Mouse (Mus musculus) embryo, embryonic 10 days (tissue): ENCODE data around the gene Ubr3.
"Not testable (repeated sequence)": the region's sequence is repeated elsewhere in the genome, so short reads cannot be mapped to it uniquely, and the experiment has no call there.

ENCODE experiments used
- DNase-seq: peaks from one replicate; pipeline ENCODE4 v3.0.0-alpha.2; 2015; ENCODE audit warnings: low spot score

Ubr3 gene

DNA sequence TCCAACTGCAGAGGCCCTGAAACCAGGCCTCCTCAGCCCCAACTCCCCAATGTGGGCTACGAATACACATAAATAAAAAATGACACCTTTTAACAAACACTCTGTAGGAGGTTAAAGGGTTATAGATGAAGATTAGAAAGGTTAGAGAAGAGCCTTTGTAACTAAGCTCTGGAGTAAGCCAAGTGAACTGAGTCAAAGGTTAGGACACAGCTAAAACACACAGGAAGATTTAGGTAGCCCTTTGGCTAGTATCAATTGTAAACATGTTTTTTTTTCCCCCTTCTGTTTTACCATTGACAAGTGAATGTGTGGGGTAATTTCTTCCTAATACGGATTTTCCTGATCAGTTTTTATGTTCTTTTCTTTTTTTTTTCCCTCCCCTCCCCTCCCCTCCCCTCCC lies 15.8 kb downstream of the Ubr3 start:
- no peak for DNase-seq

DNA sequence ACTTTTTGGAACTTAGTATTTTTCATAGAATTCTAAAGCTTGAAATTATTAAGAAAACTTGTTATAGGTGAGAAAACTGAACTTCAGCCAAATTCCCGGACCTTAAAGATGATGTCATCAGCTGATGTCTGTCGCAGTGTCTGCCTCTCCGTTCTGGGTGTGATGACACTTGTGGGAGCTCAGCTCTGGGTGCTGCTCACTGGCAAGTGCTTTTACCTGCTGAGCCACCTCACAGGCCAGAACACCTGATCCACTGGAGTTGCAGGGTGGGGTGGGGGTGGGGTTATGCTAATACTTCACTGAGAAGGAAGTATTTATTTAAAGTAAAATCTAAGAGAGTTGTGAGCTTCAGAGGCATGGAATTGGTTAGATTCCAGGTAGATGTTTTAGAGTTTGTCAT lies 20.3 kb downstream of the Ubr3 start:
- DNase-seq: no peak

DNA sequence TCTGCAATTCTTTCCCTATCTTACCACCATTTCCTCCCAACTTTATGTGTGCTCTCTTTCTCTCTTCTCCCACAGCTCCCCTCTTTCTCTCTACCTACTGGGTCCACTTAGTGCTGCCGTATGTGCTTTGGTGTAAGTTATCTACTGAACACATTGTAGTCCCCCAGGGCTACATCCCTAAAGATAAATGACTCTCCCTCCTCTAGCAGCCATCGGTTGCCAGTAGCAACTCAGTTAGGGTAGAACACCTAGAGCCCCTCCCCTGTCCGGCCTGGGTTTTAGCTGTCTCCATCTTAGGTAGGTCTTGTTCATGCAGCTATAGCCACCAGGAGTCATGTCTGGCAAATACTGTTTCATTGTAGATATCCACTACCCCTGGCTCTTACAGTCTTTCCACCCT lies 27.9 kb downstream of the Ubr3 start:
- DNase-seq: no peak

DNA sequence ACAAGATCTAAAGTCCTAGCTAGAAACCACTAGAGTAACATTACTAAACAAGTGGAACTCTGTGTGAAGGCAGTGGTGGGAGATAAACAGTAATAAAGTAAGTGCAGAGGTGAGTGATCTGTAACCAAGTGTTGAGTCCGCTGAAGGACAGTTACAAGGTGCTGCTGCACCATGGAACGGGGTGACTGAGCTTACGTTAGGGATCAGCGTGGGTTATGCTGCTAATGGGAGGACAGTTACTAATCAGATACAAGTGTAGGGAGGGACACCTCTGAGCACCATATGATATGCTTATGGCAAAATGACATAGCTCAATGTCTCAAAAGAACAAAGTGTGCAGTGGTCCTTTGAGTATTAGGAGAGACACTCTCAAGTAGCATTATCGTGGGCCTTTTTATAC lies 39.3 kb downstream of the Ubr3 start:
- DNase-seq: no peak

DNA sequence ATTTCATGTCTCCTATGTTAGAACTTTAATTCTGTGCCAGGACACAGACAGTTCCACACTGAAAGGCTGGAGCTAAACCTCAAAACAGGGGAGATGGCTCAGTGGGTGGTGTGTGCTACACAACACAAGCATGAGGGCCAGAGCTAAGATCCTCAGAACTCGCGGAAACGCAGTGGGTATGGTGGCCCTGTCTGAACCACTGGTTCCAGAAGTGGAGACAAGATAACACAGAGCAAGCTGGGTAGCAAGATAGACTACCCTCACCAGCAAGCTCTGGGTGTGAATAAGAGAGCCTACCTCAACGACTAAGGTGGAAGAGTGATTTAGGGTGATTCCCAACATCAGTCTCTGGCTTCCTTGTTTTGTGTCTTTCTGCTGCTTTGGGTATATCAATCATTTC lies 42.2 kb downstream of the Ubr3 start:
- DNase-seq: no peak

DNA sequence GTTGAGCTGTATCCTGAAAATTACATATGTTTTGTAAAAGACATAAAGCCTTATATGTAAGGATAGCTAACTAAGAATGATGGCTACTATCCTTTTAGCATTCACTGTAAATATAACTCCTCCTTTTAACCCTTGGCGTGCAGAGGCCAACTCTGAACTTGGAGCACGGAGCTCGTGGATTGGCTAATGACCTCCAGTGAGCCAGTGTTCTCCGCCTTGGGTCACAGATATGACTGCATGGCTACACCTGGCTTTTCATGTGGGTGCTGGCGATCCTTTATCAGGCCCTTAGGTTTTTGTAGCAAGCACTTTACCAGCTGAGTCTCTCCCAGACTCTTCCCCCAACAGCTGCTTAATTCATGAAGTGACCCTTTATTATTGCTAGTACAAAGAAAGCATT lies 42.6 kb downstream of the Ubr3 start:
- DNase-seq: no peak

DNA sequence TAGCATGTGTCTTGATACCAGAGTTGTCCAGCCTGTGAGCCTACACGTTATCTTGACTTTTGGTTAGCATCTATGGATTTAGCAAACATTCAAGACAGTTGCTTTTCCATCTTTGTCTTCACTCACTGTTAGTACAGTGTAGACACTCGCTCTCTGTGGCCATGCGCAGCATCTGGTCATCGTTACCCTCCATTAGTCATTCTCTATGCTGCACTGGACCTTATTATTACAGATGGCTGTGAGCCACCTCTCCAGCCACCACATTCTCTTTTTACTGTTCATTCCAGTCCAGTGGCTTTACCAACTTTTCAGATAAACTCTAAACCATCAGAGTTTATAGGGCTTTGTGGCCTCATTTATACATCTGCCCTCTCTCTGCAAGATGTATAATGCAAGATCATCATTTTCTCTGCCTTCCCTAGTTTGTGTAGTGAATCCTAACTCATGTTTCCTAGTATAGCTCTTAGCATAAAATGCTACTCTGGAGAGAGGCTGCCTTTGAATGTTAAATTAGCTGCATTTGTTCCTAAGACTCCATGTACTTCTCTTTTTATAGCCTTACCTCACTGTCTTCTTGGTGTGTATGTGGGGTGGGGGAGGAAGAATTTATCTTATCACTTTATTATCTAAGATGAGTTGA lies 44.5 kb downstream of the Ubr3 start:
- peak; percentile 53 for DNase-seq

DNA sequence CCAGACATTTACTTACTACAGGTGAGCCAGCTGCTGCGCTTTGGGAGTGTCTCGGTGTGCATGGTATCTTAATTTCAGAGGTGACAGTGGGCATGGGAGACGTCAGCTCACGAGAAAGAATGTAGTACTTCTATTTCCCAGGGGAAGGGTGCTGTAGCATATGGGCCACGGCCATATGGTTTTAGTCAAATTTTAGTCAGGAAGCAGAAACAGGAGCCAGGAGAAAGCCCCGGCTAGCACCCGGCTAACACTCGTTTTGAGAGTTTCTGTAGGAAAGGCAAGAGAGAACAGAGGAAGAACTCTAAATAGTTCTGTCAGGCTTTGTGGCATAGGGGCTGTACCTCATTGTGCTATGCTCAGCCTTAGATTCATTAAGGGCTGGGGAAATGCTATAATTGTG lies 55.8 kb downstream of the Ubr3 start:
- DNase-seq: no peak

DNA sequence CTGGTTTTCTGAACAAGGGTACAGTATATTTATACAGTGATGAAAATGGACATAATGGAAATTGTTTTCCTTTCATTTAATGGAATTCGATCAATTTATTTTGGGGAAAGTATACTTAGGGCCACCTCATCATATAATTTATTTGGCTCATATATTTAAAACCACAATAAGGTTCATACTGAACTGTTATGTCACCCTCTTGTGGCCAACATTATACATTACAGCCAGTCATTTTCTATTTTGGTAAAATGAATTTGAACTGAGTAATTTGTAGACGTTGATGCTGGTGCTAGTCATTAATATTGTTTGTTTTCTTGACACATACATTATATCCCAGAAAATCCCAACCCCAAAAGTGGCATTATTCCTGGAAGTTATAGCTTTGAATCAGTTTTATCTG lies 58.6 kb downstream of the Ubr3 start:
- peak; percentile 14 for DNase-seq

DNA sequence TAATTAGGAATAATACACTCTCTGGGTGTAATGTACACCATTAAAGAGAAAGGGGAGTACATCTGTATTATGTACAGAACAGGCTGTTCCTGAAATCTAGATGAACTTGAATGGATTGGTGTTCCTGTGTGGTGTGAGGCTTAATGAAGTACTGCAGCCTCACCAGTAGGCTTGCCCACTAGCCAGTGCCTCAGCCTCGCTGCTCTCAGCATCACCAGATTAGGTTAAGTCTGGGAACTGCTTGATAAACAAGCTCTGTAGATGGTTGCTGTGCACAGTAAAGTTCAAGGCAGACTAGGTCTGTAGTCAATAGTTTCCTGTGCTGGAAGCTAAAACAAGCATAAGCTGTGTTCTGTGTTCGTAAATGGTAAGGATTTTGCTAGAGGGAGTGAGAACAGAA lies 60.6 kb downstream of the Ubr3 start:
- DNase-seq: no peak

DNA sequence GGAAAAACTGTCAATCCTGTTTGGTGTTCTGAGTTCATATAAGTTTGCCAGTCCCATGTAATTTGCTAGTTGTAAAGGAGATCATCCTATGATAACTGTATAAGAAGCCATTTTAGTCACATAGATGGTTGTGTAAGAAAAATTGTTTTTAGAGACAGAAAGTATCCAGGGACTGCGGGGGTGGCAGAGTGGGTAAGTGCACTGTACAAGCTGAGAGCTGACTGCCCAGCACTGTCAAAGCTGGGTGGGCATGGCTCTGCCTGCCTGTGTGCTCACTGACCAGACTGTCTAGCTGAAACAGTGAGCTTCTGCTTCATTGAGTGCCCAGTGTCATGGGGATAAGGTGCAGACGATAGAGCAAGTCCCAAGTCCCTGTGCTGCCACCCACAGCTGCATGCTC lies 77.8 kb downstream of the Ubr3 start:
- no peak for DNase-seq

DNA sequence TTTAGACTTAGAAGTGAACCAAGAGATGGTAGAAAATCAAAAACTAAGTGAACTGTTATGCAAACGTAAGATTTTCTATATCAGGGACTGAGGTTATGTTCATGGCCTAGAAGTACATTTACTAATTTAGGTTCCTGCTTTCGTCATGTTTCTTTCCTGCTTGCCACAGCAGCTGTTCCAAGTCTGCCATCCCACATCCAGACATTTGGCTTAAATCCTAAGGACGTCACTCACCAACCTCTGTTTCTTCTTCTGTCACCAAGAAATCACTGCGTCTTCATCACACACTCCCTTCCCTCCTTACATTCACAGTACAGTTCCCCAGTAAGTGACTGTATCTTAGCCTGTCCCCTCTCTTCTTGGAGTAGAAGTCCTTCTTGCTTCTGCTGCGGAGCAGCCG lies 92.2 kb downstream of the Ubr3 start:
- no peak for DNase-seq

DNA sequence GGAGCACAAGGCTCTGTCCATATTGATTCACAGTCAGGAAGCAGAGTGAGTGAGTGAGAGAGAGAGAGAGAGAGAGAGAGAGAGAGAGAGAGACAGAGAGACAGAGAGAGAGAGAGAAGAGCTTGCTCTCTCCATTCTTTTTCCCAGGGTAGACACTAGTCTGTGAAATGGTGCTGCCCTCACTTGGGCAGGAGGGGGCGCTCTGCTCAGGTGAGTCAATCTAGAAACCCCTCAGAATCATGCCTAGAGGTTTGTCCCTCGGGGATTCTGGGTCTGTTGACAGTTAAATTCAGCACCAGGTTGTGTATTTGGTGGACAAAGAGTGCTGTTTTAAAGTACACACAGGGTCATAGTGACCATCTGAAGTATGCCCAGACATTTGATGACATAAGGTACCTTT lies 93.6 kb downstream of the Ubr3 start:
- DNase-seq: no peak

DNA sequence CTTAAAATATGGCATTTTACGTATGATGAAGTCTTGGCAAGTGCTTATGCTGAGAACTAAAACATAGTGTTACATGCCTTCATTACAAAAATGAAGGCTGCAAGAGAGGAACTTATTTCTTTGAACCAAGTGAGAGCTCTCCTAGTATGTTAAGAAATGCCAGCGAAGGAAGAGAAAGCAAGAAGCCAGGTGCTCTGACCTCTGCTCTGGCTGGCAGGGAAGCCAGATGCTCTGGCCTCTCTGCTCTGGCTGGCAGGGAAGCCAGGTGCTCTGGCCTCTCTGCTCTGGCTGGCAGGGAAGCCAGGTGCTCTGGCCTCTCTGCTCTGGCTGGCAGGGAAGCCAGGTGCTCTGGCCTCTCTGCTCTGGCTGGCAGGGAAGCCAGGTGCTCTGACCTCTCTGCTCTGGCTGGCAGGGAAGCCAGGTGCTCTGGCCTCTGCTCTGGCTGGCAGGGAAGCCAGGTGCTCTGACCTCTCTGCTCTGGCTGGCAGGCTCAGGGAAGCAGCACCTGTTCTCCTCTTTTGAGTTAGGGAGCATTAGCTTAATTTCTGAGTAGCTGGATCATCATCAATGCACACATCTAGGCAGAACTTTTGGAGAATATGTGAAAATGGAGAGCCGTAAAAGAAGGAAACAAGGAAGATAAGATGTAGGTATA lies 97.2 kb downstream of the Ubr3 start:
- not testable (repeated sequence) for DNase-seq

DNA sequence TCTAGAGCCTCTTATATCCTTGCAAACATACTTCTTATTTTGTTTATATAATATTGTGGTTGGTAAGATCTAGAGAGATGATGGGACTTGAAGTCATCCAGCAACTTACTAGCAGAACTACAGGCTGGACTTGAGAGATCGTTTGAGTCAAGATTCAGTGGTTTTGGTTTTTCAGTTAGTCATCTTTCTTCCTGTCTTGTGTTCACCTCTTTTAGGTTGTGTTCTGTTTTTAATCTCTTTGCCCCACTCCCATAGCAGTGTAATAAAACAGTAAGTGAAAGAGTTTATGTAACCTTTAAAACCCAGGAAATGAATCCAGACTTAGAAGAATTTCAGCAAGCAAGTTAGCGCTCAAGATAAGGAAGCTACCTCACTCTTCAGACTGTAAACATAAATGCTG lies 97.7 kb downstream of the Ubr3 start:
- DNase-seq: no peak

DNA sequence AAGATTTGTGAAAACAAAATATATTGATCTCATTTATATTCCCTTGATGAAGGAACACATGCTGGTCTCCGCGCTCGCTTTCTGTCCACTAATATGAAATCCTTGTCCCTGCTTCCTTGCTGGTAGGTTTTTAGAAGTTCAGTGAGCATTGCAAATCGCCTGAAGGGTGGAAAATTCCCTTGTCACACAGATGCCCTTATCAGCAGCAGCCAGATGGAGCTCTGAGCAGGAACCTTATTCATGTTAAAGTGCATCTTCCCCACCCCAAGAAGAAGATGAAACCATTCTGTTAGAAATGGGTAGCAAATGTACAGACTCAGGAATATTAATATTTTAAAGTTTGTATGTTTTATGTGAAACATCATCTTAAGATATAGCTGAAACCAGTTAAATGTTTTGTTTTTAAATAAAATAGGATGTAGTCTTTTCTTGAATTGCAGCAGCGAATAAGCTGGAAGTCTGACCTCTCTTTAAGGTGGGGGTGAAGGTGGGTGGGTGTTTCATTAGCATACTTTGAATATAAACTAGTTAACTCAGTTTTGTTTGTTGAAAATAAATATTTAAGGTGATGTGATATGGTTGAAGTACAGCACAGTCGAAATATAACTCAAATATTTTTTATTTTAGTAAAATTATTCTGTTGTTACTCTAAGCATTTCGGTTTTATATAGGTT lies 102.2 kb downstream of the Ubr3 start:
- DNase-seq: peak; percentile 17

DNA sequence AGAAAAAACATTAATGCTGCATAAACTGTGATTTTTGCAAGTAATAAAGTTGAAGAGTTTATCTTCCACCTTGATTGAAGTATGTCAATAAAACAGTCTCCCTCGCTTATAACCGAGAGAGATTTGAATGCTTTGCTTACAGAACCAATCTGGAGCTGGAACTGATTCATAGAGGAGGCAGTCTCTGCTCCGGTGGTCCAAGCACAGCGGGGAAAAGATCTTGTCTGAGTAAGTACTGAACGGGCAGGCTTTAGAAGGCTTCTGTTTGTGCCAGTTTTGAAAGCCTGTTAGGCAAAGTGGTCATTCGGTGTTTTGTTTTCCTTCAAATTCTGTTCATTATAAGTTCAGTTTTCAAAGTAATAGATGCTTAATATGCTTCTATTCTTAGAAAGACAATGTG lies 103.3 kb downstream of the Ubr3 start:
- no peak for DNase-seq

DNA sequence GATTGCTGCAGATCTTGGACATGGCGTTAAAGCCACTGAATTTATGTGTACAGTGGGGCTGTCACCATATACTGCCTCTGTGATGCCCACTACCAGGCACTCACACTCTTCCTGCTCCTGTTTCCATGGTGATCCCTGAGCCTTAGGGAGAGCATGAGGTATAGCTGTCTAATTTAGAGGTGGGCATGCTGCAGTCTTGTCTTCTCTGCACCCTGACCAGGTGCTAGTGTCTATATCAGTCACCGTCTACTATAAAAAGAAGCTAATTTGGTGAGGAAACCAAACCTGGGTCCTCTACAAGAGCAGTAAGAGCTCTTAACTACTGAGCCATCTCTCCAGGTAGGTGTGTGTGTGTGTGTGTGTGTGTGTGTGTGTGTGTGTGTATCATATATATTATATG lies 109.4 kb downstream of the Ubr3 start:
- DNase-seq: no peak

DNA sequence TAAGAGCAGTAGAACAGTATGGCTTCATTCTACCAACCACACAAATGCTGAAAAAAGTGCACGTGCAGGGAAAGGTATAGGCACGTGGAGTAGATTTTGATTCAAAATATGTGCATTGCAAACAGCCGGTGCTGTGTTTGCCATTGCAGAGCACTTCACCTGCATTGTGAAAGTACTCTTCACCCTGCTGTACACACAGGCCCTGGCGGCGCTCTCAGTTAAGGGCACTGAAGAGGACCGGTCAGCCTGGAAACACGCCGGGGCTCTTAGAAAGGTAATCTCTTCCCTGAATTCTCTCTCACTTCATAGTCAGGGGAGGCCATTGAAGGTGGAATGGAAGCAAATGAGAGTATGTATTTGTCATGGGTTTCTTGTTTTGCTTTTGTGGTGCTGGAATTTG lies 115.9 kb downstream of the Ubr3 start:
- DNase-seq: no peak

DNA sequence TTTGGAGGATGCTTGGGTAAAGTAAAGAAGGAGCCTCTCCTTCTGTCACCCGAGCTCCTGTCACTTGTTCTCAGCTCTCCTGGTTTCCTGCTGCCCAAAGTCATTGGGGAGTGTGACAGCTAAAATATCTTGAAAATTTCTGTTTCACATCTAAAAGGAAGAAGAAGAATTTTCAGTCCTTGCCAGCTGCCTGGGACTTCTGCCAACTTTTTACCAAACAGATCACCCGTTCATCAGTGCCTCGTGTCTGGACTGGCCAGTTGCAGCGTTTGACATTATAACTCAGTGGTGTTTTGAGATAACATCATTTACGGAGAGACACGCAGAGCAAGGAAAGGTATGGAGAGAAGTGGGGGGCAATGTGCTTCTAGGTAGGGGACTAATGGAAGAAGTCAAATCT lies 121.2 kb downstream of the Ubr3 start:
- no peak for DNase-seq

DNA sequence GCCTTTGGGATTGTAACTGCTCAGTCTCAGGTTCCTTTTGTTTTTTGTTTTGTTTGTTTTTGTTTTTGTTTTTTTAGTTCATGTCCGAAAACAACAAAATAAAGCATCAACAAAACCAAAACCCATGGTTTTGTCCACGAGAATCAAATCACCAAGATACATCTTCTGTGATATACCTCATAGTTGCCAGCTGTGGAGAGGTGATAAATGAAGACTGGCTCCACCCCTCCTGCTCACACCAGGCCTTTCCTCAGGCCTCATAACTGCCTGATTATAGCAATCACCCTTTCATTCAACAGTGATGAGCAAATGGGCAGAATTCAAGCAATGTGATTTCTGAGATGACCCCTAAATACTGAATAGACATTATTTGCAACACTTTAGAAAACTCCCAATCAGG lies 127.4 kb downstream of the Ubr3 start:
- DNase-seq: no peak

DNA sequence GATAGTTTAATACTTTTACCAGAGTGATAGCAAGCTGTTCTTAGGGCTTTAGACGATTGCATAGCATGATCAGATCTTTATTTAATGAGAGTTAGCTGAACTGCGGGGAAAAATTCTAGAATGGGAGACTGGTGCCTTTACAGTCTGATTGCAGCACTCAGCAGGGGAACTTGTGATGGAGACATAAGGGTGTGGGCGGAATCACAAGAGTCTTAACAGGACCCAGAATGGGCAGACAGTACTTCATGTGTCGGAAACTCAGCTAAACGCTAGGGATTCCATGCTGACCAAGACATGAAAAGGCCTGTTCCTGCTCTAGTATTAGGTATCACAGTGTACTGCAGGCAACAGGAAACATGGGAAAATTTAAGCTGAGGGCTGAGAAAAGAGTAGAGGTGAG lies 128.7 kb downstream of the Ubr3 start:
- no peak for DNase-seq

DNA sequence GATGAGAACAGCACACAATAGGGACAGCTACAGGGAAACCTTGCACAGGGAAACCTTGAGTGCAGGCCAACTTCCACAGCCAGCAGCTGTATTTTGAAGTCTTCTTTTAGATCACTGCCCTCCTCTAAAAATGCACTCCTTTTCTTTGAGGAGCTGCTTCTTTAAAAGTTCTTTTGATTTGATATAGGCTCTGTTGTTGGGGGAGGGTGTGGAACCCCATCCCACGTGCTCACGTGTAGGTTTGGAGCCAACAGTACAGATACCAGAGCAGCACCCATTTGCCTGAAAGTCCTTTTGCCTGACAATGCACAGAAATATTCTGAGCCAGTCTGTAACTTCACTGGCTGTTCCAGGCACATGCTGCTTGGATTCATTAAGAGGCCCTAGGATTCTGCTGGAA lies 134.4 kb downstream of the Ubr3 start:
- no peak for DNase-seq

DNA sequence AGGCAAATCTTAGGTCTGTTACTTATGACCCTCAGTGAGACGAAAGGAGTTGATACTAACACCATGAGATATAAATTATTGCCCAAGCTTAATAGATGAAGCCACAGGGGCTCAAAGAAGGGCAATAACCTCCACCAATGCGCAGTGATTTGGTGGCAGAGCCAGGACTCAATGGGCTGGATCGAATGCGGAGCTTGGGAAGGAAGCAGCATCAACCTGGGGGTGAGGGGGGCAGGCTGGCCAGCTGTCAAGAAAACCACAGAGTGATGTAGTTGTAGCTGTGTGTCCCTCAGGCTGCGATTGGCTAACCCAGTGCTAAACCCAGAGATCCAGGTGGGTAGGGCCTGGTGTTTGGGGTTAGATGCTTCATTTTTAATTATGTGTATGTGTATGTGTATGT lies 137.8 kb downstream of the Ubr3 start:
- DNase-seq: no peak
